Mouse (Mus musculus) thymus, adult 2 months (tissue): ENCODE measurements around the gene Cebpb.

ENCODE experiments used
- CTCF ChIP-seq: fragments of 200-500 bp; IDR thresholded peaks from 2 replicates; pipeline ENCODE4 v1.5.1; 2012; ENCODE audit warnings: mild to moderate bottlenecking, control low read depth, low read length, moderate library complexity, borderline replicate concordance; ENCODE audit not compliant: control insufficient read depth, poor library complexity, insufficient read depth; ENCODE audit errors: extremely low read depth
- POLR2A ChIP-seq: fragments of 200-500 bp; IDR thresholded peaks from 2 replicates; pipeline ENCODE4 v1.6.1; 2012; ENCODE audit warnings: mild to moderate bottlenecking, low read length, control low read depth, moderate library complexity; ENCODE audit not compliant: control insufficient read depth, poor library complexity, insufficient read depth; ENCODE audit errors: extremely low read depth

- TF ChIP-seq POLR2A (no peak), CTCF (peak; percentile 55; the same call in 1 of the 2 replicates)
Observed at GRCm38 (mm10) chr2:167641337-167641736, 47.4 kb upstream of the Cebpb start.
